Mouse (Mus musculus) ES-E14 (cell line): Measurements from ENCODE around the gene Nup210l. TPM values are rescaled to one million over a fixed set of nuclear protein-coding genes. Genes with fewer than 3 reads are reported as not detected.

Experiments
- DNase-seq: peaks from one replicate; pipeline ENCODE4 v3.0.0-alpha.2; 2013; ENCODE audit warnings: low read depth, low spot score
- H3K27ac ChIP-seq: 2 replicates; pipeline ENCODE4 v1.5.1; 2012; ENCODE audit warnings: low read depth, mild to moderate bottlenecking, low read length, moderate library complexity, mixed read lengths; ENCODE audit not compliant: poor library complexity, insufficient read depth, severe bottlenecking
- H3K36me3 ChIP-seq: 2 replicates; pipeline ENCODE4 v1.6.1; 2012; ENCODE audit warnings: mild to moderate bottlenecking, low read length, moderate library complexity, mixed read lengths; ENCODE audit not compliant: control insufficient read depth, poor library complexity, insufficient read depth, severe bottlenecking
- H3K4me1 ChIP-seq, 2 experiments: fragments of 150-350 bp in 1 of 2; sonication (generic) in 1 of 2; 2 replicates each; pipeline ENCODE4 v1.6.1; 2012; ENCODE audit warnings: low read length in 2 of 2, mild to moderate bottlenecking in 1 of 2, mixed read lengths in 1 of 2; ENCODE audit not compliant: control insufficient read depth in 2 of 2, insufficient read depth in 2 of 2, poor library complexity in 1 of 2
- H3K4me3 ChIP-seq, 2 experiments: fragments of 150-350 bp in 1 of 2; sonication (generic) in 1 of 2; 2 replicates each; pipeline ENCODE4 v1.5.1; 2012; ENCODE audit warnings: low read length in 2 of 2, low read depth in 1 of 2, mild to moderate bottlenecking in 1 of 2, mixed read lengths in 1 of 2; ENCODE audit not compliant: insufficient read depth in 1 of 2, poor library complexity in 1 of 2, severe bottlenecking in 1 of 2
- H3K9ac ChIP-seq: 2 replicates; pipeline ENCODE4 v1.6.1; 2012; ENCODE audit warnings: low read depth, mild to moderate bottlenecking, low read length, mixed read lengths; ENCODE audit not compliant: poor library complexity, insufficient read depth, severe bottlenecking
- H3K9me3 ChIP-seq: fragments of 150-350 bp; sonication (generic); 2 replicates; pipeline ENCODE4 v1.6.1; 2012; ENCODE audit warnings: low read depth, mild to moderate bottlenecking, low read length; ENCODE audit not compliant: control insufficient read depth, insufficient read depth
- CHD2 ChIP-seq: IDR thresholded peaks from 2 replicates; pipeline ENCODE4 v1.6.1; 2014; ENCODE audit warnings: mild to moderate bottlenecking, low read depth, low read length, inconsistent platforms
- HCFC1 ChIP-seq: IDR thresholded peaks from 2 replicates; pipeline ENCODE4 v1.6.1; 2012; ENCODE audit warnings: low read length, inconsistent platforms, borderline replicate concordance; ENCODE audit not compliant: insufficient read depth
- MAFK ChIP-seq: IDR thresholded peaks from 2 replicates; pipeline ENCODE4 v1.6.1; 2014; ENCODE audit warnings: mild to moderate bottlenecking, low read depth, low read length, inconsistent platforms; ENCODE audit not compliant: insufficient read depth
- ZC3H11A ChIP-seq: IDR thresholded peaks from 2 replicates; pipeline ENCODE4 v1.6.1; 2012; ENCODE audit warnings: low read depth, mild to moderate bottlenecking, inconsistent platforms, low read length, borderline replicate concordance
- ZNF384 ChIP-seq: IDR thresholded peaks from 2 replicates; pipeline ENCODE4 v1.6.1; 2012; ENCODE audit warnings: low read depth, low read length, inconsistent platforms
- in situ Hi-C, 2 experiments: fragments of 600-800 bp; cut with MboI; formaldehyde crosslinking; loops; one replicate each; pipeline ENCODE4 v1.15.1; 2025; ENCODE audit warnings: low sequenced_read_pairs in 2 of 2, inconsistent platforms in 1 of 2; ENCODE audit not compliant: unreplicated experiment in 2 of 2
- total RNA-seq: library from RNA; depleted of rRNA; stranded (reverse); fragments of 300-350 nt; gene quantifications from 2 replicates; pipeline ENCODE4 v1.2.3, GENCODE M21; 2012

Nup210l gene
- total RNA-seq, 1 experiment: 0.80 TPM

GRCm38 (mm10) chr3:90125710-90126109, 21.8 kb downstream of the Nup210l start:
- Histone ChIP-seq H3K9ac (no peak overlapping the region), H3K4me1 (no peaks in the 10 kb centered on the region), H3K4me3 (no peak overlapping the region), H3K27ac (no peak overlapping the region), H3K36me3 (no peaks in the 10 kb centered on the region), H3K9me3 (no peaks in the 10 kb centered on the region)
- no peak for DNase-seq
- no peak for TF ChIP-seq ZC3H11A
- TF ChIP-seq HCFC1: no peak
- TF ChIP-seq CHD2: no peak
- no peak for TF ChIP-seq MAFK
- TF ChIP-seq ZNF384: no peak
- in situ Hi-C loops: no loop called here

- H3K4me3 ChIP-seq: no peak overlapping the region
- H3K27ac ChIP-seq: no peak overlapping the region
- TF ChIP-seq MAFK (no peak), ZC3H11A (no peak), HCFC1 (no peak), CHD2 (no peak), ZNF384 (no peak)
- H3K9ac ChIP-seq: no peak overlapping the region
- in situ Hi-C loops: no loop called here
- H3K36me3 ChIP-seq: no peaks in the 10 kb centered on the region
- no peaks in the 10 kb centered on the region for H3K9me3 ChIP-seq
- no peaks in the 10 kb centered on the region for H3K4me1 ChIP-seq
- DNase-seq: no peak
Measured at GRCm38 (mm10) chr3:90127881-90128280, 23.9 kb downstream of the Nup210l start.

DNA sequence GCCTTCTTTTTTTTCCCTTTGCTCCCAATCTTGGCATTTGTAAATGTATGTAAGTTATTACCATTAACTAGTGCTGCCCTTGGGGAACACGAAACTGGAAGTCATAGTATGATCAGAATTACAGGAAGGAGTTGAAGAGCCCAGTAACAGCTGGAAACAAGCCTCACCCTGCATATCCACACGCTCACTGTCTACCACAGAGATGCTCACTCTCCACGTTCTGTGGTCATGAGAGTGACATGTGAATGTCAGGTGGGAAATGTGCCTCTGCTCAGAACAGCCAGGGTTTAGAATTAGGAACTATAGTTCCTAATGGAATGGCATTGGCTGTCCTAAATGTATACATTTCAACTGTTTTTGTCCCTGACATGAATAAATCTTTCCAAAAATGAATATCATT, 28.8 kb downstream of the Nup210l start:
- TF ChIP-seq ZNF384: no peak
- TF ChIP-seq CHD2: no peak
- TF ChIP-seq ZC3H11A: no peak
- TF ChIP-seq MAFK: no peak
- no peak for TF ChIP-seq HCFC1
- Histone ChIP-seq H3K4me1 (0 out of 4 replicates have a peak, but pooled peaks cover 0 to 1% of the 10 kb centered on the region in 2 experiments), H3K27ac (no peak overlapping the region), H3K4me3 (no peak overlapping the region), H3K9me3 (no peaks in the 10 kb centered on the region), H3K9ac (no peak overlapping the region), H3K36me3 (no peaks in the 10 kb centered on the region)
- in situ Hi-C loops: no loop called here
- no peak for DNase-seq

- Histone ChIP-seq H3K4me3 (no peak overlapping the region), H3K27ac (no peak overlapping the region), H3K36me3 (no peaks in the 10 kb centered on the region), H3K9ac (no peak overlapping the region), H3K9me3 (no peaks in the 10 kb centered on the region), H3K4me1 (0 out of 4 replicates have a peak, but pooled peaks cover 0 to 1% of the 10 kb centered on the region in 2 experiments)
- TF ChIP-seq ZC3H11A (no peak), CHD2 (no peak), ZNF384 (no peak)
- DNase-seq: no peak
- in situ Hi-C loops: no loop called here
Measured at GRCm38 (mm10) chr3:90133331-90133730, 29.4 kb downstream of the Nup210l start.

DNA sequence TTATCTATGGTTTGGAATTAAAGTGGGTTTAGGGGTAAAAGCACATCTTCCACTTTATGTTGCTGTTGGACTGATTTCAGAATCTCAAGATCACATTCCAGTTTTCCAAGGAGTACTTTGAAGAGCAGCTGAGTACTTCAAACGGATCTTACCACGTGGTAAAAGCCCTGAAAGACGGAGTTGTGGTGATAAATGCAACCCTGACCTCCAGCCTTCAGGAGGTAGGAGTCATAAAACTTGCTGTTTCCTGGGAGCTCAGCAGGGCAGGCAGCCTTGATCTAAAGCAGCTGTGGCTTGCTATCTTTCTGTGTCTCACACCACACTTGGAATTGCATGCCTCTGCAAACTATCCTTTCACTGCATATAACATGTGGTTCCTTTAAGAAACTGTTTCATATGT, 30.6 kb downstream of the Nup210l start:
- DNase-seq: no peak
- 0 out of 4 replicates have a peak, but pooled peaks cover 0 to 1% of the 10 kb centered on the region in 2 experiments for H3K4me1 ChIP-seq
- H3K36me3 ChIP-seq: no peaks in the 10 kb centered on the region
- no peaks in the 10 kb centered on the region for H3K9me3 ChIP-seq
- in situ Hi-C loops: no loop called here
- no peak overlapping the region for H3K27ac ChIP-seq
- no peak overlapping the region for H3K4me3 ChIP-seq
- no peak overlapping the region for H3K9ac ChIP-seq
- TF ChIP-seq CHD2 (no peak), ZC3H11A (no peak), HCFC1 (no peak), ZNF384 (no peak), MAFK (no peak)
